Mouse (Mus musculus): ENCODE measurements around the gene A930002H24Rik.
A peak's percentile ranks its signal among the peaks of the same experiment; 100 is the strongest.
"Not testable (repeated sequence)": the region's sequence is repeated elsewhere in the genome, so short reads cannot be mapped to it uniquely, and the experiment has no call there.

A930002H24Rik gene

DNA sequence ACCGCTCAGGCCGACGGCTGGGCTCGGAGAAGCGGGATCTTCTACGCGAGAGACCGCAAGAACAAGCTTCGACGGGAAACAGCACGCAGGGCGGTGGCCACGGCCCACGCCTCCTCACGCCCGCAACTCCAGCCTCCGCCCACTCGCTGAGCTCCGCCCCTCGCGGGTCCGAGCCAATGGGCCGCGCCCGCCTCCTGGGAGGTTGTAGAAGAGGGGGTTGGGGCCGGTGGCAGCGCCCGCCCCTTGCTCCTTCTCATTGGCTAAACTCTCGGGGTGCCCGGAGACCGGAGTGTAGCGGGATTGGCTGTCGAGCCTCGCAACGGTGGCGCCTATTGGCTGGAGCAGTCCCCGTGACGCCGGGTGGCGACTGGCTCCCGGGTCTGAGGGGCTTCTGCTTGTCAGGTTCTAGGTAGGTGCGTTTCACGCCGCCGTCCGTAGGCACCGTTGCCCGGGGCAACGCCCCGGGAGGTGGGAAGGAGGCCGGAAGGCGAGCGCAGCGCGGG, at the start of gene A930002H24Rik:
Gene A930002H24Rik, minus strand, starts transcription at position 145 of the 503 bp plus-strand sequence.
- DNase-seq, result peak; percentile 84 to 87

DNA sequence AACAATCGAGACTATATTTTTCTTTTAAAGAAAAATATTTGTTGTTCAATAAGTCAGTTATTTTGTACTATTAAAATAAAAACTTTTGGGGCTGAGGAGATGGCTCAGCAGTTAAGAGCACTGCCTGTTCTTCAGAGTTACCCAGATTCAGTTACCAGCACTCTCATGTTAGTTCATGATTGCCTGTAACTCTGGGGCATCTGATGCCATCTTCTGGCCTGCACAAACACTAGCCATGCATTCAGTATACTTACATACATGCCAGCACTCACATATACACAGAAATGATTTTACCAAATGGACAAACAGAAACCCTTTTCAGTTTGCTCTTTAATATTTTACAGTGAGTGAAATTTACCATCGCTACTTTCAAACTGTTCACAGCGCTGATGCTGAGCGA, 45.7 kb upstream of the A930002H24Rik start:
- DNase-seq, result no peak

DNA sequence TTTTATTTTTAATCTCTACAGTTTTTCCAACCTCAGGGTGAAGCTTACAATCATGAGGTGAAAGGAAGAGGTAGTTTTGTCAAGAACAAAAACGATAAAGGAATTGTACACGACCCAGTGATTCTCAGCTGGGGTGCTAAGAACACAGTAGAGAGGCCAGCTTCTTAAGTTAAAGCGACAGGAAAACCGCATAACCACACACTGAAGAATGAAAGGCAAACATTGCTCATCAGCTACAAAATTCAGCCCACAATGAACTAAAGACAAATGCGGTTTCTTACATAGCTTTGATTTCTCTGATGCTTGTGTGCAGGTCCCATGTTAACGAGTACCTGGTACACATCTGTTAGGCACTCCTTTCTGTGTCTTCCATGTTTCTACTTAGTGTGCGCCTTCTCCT, 33.5 kb upstream of the A930002H24Rik start:
- no peak for DNase-seq

DNA sequence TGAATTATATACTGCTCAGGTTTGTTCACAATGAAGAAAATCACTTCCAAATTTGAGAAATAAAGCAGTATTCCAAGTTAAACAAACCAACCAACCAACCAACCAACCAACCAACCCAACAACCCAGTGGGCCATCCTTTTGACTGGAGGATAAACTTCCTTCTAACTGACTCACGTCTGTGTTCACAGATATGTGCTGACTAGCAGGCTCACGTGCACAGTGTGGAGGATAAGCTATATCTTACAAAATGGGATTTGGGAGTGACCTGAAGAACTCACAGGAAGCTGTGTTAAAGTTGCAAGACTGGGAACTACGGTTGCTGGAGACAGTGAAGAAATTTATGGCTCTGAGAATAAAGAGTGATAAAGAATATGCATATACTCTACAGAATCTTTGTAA, 32.2 kb upstream of the A930002H24Rik start:
- DNase-seq, result no peak

DNA sequence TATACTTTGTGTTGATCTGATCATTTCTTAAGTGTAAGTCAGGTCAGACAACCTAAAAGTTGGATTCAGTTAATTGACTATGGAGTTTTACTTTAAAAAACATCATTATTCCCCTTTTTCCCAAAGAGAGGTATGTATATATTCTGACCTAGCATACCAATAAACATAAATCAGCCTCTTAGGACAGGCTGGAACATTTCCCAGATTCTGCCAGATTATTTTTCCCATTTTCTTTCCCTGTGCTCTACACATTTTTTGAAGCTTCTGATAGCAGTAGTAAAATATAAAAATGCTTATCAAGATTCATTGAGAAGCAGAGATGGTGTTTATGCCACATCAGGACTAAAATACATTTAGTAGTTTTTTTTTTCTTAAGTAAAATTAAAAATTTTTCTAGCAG, 27.0 kb upstream of the A930002H24Rik start:
- no peak for DNase-seq

DNA sequence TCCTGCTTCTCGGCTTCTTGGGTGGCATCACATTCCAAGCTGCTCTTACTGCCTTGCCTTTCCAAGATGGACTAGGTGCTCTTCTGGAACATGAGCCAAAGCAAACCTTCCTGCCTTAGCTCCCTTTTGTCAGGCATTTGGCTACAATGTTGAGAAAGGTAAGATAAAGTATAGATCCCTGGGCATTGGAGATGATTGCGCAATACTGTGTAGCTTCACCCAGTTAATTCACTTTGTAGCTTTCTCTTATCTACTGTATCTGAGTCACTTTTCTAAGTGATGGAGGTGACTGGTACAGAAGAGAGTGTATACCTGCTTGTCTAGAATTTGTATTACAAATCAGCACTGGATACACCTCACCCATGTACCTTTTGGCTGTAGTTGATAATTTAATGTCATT, 23.4 kb upstream of the A930002H24Rik start:
- DNase-seq, result no peak

DNA sequence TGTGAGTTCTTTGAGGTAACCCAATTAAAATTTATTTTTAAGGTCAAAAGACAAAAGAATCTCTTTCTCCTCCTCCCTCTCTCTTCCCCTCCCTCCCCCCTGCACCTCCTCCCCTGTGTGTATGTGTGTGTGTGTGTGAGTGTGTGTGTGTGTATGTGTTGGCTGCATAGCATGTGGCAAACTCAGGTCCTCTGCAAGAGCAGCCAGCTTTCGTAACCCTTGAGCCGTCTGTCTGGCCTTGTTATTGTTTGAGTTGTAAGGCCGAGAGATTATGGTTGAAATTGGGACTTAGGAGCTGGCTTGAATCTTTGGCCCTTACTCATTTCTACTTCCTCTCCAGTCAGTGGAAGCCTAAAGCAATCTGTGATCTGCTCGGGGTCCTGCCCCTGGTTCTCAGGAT, 16.4 kb upstream of the A930002H24Rik start:
- no peak for DNase-seq

DNA sequence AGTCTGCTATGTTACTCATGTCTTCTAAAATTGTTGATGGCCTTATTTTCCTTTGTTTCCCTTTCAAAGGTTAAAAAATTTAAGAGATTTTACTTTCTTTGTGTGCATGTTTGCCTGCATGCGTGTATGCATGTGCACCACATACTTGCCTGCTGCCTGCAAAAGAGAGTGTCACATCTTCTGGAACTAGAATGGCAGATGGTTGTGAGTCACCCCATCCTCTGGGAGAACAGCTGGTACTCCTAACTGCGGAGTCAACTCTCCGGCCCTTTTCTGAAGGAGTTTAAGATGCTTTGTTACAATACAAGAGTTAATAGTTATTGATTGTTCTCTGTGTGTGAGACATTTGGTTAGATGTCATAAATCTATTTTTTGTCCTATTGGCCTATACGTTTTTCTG, 15.3 kb upstream of the A930002H24Rik start:
- no peak for DNase-seq

DNA sequence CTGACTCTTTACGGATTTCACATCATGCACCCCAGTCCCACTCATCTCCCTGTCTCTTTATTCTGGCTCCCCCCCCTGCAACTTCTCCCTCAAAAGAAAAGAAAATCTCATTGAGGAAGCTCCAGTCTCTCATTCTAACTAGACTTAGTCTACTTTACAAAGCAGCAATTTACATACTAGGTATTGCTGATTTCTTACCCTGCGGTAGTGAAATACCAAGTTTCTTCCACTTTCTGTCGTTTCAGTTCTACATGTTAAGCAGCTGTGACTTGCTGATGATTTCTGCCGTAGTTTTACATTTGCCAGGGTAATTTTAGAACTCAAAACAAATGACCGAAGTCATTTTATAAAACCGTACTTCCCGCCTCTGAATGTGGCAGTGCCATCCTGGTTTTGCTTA, 8.2 kb upstream of the A930002H24Rik start:
- no peak for DNase-seq

DNA sequence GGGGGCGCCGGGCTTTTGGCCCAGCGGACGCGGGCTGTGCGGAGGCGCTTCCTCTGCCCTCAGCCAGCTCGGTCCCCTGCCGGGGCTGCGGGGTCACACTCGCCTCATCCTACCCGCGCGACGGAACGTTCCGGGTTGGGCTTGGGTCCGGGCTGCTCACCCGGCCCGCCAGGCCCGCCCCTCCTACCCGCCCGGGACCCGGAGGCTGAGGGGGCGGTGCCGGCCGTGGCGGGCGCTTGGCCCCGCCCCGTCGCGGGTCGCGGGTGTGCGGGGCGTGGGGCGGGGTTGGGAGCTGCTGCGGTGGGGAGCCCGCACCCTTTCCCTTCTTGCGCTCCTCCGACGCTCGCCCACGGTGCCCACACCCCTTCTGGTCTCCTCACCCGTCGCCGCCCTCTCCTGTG, 580 bp upstream of the A930002H24Rik start:
- DNase-seq, result no peak

DNA sequence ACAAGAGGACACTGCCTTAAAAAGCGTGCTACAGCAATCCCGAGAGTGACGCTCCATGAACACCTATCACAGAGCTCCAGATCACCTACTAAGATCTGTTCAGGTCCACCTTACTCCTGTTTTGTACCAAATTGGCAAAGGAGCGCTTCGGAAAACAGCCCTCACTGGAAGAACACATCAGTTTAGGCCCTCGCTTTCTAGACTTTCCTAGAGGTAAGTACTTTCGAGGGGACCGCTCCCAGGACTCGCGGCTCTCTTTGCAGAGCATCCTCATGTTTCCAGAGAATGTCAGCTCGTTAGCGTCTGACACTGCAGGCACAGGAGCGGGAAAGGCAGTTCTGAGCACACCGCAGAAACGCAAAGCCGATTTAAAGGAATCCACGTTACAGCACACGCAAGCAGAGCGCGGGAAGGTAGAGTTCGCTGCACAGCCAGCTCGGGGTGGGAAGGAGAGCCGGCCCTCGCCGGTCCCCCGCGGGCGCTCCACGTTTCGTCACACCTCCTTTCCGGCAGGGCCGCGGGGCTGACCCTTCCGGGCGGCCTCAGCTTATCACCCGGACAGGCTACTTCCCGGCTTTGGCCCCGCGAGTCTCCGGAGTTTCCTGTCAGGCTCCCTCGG, 470 bp downstream of the A930002H24Rik start, which contains the start of gene Fer:
Gene Fer, plus strand, starts transcription at position 51 of the 619 bp plus-strand sequence.
- DNase-seq, result peak in 1 of 2 experiments; percentile 9

DNA sequence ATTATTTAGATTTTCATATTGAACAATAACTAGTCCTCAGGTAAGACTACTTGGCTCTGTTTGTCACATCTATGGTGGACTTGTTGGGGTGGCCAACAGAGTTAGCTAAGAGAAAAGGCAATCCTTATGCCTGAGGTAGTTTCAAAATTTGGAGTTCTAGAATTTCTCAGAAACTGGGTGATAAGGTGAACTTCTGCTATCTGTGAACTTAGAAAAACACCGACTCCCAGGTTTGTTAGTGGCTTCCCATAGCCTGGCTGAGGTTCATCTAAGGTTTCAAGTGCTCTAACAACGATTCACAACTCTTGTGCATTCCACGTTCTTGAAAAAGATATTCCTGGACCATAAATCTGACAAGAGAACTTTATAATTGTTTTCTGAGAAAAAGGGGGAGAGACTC, 1.2 kb downstream of the A930002H24Rik start:
- DNase-seq, result no peak

DNA sequence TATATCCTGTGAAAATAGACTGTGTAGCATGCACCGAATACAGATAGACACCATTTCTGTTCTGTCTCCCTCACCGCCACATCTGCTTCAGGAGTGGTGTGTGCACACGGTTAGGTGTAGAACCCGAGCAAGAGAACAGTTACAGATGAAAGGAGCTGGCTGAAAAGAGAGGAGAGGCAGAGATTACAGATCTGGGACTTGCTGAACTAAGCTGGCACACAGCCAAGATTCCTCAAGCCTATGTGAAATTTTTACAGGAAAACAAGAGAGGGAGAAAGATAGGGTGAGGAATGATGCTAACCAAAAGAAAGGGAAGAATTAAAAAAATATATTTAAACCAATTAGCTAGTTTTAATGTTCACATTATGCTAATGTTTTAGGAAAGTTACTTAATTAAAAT, 2.6 kb downstream of the A930002H24Rik start:
- no peak for DNase-seq

DNA sequence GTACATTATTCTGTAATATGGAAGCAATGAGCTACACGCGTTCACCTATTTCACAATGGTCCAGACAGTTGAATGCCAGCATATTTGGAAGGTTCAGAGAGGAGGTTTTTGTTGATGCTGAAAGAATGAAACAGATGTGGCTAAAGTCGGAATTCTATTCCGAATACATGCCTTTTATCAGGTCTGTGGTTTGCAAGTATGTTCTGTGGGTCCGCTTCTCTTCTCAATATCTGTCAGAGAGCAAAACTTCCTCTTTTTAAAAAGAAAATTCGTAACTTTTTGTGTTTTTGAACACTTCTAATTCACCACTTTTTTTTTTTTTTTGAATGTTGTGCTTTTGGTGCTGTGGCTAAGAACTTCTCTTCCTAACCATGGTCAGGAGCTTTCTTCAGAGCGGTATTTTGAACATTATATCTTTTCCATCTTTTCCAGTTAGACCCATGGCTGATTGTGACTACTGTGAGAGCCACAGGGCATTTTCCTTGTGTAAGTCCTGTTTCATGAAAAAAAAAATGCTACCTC, 6.5 kb downstream of the A930002H24Rik start:
- no peak for DNase-seq

DNA sequence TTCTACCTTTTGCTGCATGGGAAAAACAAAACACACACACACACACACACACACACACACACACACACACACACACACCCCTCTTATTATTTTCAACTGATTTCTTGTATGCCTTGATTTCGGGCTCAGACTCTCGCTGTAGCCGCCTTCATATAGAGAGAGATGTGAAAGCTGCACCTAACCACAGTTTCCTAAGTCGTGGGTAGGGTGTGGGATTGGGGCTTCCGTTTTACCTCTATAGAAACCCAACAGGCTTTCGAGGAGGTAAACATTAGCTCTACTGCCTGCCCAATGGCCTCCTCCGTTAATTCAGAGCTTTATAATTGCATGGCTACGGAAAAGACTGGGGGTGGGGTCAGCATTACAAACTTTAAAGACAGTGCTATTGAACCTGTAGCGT, 13.6 kb downstream of the A930002H24Rik start:
- DNase-seq, result peak; percentile 39 to 44

DNA sequence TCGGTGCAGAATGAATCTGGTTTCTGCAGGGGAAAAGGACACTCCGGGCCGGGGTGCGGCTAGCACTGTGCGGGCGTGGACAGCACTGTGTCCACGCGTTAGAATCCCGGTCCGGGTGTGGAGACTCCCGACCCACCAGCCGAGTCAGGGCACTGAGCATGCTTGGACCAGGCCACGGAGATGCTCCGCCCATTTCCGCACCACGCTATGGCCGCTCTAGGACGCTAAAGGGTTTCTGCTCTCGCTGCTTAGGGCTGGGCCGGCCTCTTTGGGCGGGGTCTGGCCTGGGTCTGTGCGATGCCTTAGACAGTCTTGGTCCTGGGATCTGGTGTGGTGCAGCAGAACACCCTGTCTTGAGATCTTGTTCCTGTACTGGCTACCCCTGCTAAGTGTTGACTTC, 14.0 kb downstream of the A930002H24Rik start:
- DNase-seq, result peak; percentile 47 to 53

DNA sequence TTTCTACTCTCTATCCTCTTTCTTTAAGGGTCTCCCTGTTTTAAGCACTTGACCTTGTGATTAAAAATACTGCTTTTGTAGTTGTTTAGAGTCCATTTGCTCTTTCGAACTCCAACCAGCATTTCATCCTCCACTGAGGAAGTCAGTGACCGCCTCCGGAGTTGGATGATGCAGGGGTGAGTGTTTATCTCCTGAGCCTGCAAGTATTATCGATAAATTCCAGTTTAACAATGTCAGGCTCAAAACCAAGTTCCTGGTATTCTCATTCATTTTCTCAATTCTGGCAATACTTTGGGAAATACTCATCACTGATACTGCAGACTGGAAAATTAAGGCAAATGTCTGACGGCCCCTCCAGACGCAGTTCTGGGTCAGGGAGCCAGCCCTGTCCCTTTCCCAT, 14.4 kb downstream of the A930002H24Rik start:
- no peak for DNase-seq

DNA sequence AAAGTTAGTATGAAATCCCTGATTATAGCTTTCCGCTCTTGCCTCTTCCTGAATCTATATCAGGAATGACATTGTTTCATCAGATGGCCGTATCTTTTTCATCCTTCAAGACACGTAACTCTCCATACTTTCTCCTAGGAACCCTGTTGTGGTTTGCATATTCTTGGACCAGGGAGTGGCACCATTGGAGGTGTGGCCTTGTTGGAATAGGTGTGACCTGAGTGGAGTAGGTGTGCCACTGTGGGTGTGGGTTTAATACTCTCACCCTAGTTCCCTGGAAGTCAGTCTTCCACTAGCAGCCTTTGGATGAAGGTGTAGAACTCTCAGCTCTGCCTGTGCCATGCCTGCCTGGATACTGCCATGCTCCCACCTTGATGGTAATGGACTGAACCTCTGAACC, 17.8 kb downstream of the A930002H24Rik start:
- not testable (repeated sequence) for DNase-seq

DNA sequence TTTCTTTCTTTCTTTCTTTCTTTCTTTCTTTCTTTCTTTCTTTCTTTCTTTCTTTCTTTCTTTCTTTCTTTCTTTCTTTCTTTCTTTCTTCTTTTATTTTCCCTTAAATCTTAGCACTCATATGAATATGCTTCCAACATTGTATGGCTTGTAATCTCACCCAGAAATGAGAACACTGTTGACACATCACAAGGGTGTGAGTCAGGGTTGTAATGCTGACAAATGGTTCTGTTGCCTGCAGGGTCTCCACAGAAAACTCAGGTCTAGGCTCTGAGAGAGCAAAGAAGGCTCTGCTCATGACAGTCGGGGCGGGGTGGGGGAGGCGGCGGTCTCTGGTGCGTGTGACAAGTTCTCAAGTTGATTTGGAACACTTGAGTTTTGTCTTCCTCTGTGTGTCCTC, 18.7 kb downstream of the A930002H24Rik start:
- DNase-seq, result no peak

DNA sequence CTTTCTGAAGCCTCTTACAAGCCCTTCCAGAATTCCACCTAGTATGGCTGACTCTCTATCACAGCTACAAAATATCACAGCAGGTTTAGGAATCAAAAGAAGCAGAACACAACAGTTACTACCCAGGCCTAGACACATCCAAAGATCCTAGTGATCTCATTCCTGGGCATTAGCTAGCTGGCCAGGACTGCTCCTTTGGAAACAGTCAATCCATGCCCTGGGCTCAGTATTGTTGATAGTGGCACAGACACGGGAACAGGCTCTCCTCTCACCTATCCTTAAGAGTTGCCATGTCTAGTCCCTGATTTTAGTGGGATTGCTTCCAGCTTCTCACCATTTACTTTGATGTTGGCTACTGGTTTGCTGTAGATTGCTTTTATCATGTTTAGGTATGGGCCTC, 21.4 kb downstream of the A930002H24Rik start:
- DNase-seq, result no peak

DNA sequence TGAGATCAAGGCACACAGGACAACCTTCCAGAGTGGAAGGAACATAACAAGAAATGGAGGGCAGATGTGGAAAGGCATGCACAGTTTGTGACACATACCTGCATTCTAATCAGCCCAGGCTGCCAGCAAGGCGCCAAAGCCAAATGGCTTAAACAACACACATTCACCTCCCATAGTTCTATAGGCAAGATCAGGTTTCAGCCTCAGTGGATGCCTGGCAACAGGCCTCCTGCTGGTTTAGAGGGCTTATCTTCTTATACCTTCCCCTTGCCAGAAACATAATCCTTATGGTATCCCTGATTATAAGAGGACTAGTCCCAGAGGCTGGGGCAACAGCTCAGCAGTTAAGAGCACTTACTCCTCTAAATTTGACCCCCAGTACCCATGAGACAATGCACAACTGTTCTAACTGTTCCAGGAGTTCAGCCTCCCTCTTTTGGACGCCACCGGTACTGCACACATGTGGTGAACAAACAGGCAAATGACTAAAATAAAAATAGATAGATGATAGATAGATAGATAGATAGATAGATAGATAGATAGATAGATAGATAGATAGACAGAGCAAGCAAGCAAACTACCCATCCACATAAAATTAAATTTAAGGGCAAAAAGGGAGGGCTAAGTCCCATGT, 23.8 kb downstream of the A930002H24Rik start:
- DNase-seq, result no peak

DNA sequence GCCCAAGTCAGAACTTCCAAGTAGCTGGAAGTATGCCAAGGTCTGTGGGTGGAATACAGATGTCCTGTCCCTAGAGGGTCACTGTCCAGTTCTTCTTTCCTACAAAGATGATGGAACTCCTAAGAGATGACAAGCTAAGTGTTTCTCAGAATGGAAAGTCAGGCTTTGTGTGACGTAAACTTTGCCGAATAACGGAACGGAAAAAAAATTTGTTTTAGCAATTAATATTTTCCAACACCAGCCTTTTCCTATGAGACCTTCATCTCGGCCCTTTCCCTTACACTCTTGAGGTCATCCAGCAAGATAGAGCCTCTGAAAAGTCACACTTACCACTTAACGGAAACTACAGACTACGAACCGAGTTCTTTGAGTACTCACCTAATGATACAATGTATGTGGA, 25.4 kb downstream of the A930002H24Rik start:
- DNase-seq, result no peak

DNA sequence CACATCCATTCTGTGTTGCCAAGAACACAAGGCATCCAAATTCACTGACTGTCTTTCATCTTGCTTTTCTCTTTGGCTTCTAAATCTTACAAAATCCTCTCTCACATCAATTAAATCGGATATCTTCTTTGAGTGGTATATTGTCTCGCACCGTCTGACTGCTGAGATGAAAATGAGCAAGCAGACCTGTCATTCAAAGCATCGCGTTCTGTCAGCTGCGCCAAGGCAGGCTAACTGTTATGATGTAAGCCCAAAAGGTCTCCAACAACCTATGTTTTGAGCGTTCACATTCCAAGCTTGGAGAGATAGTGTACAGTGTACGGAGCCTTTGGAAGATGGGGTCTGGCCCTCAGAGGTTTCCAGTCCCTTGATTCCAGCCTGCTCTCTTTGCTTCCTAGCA, 26.9 kb downstream of the A930002H24Rik start:
- DNase-seq, result no peak

DNA sequence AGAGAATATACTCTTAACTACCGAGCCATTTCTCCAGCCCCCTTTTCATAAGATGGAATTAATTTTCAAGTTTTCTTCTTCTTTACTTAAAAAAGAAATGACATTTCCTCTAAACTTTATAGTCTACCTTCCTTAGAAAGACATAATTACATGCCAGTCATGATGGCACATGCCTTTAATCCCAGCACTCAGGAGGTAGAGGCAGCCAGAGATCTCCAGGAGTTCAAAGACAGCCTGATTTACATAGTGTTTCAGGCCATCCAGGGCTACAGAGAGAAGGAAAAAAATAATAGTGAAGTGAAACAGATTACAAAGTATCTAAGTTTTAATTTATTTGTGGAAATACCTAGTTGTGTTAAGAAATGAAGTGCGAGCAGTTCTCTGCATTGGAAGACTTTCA, 27.4 kb downstream of the A930002H24Rik start:
- no peak for DNase-seq

All from B cell, adult 2 months (primary cell).